Mouse (Mus musculus) ES-Bruce4 (cell line): ENCODE measurements around the gene Zfp51. TPM values are rescaled to one million over a fixed set of nuclear protein-coding genes. Genes with fewer than 3 reads are reported as not detected.
"Not testable (repeated sequence)": the region's sequence is repeated elsewhere in the genome, so short reads cannot be mapped to it uniquely, and the experiment has no call there.

Experiments used
- H3K27ac ChIP-seq: 2 replicates; pipeline ENCODE4 v1.5.1; 2012; ENCODE audit warnings: low read length, inconsistent platforms; ENCODE audit not compliant: insufficient read depth
- H3K27me3 ChIP-seq: 2 replicates; pipeline ENCODE4 v1.6.1; 2012; ENCODE audit warnings: mild to moderate bottlenecking, low read length, inconsistent platforms; ENCODE audit not compliant: control insufficient read depth, poor library complexity, insufficient read depth, severe bottlenecking
- H3K36me3 ChIP-seq: 2 replicates; pipeline ENCODE4 v1.6.1; 2012; ENCODE audit warnings: inconsistent platforms, mild to moderate bottlenecking, low read length, moderate library complexity; ENCODE audit not compliant: control insufficient read depth, poor library complexity, insufficient read depth, severe bottlenecking
- H3K4me1 ChIP-seq: one replicate; pipeline ENCODE4 v1.8.1; 2011; ENCODE audit warnings: low read length; ENCODE audit not compliant: control insufficient read depth, insufficient read depth
- H3K4me3 ChIP-seq: 2 replicates; pipeline ENCODE4 v1.5.1; 2011; ENCODE audit warnings: low read depth, mild to moderate bottlenecking, low read length
- H3K9ac ChIP-seq: 2 replicates; pipeline ENCODE4 v1.6.1; 2012; ENCODE audit warnings: low read depth, mild to moderate bottlenecking, inconsistent platforms; ENCODE audit not compliant: poor library complexity, severe bottlenecking
- H3K9me3 ChIP-seq: replicated peaks from 2 replicates; pipeline ENCODE4 v1.6.1; 2012; ENCODE audit warnings: mild to moderate bottlenecking, low read length, inconsistent platforms; ENCODE audit not compliant: control insufficient read depth, poor library complexity, insufficient read depth, severe bottlenecking
- CTCF ChIP-seq: IDR thresholded peaks from one replicate; pipeline ENCODE4 v1.8.1; 2011; ENCODE audit warnings: low read depth, low read length
- EP300 ChIP-seq: IDR thresholded peaks from 2 replicates; pipeline ENCODE4 v1.6.1; 2011; ENCODE audit warnings: low read depth, low read length; ENCODE audit not compliant: insufficient read depth
- POLR2A ChIP-seq: IDR thresholded peaks from one replicate; pipeline ENCODE4 v1.8.1; 2011; ENCODE audit warnings: low read length; ENCODE audit not compliant: insufficient read depth
- polyA plus RNA-seq: library from polyadenylated mRNA; stranded (reverse); fragments of >200 nt; gene quantifications from 2 replicates; pipeline ENCODE4 v1.2.4, GENCODE M21; 2011; ENCODE audit warnings: low read depth; ENCODE audit not compliant: missing spikeins, insufficient read depth, insufficient read length

Gene Zfp51
- polyA plus RNA-seq, 1 experiment: 18.2 TPM

- TF ChIP-seq EP300 (no peak), POLR2A (no peak), CTCF (no peak)
Measured at GRCm38 (mm10) chr17:21472032-21472652, 22.0 kb downstream of the Zfp51 start.

GRCm38 (mm10) chr17:21472653-21473307, 22.6 kb downstream of the Zfp51 start:
- TF ChIP-seq EP300: no peak
- no peak for TF ChIP-seq POLR2A
- no peak for TF ChIP-seq CTCF
- peaks cover 4% of the 10 kb centered on the region for H3K4me1 ChIP-seq
- no peak overlapping the region for H3K9ac ChIP-seq
- peak overlapping the region; percentile 36; the same call in 1 of the 2 replicates for H3K27ac ChIP-seq
- H3K27me3 ChIP-seq: no peaks in the 10 kb centered on the region
- no peaks in the 10 kb centered on the region for H3K9me3 ChIP-seq
- no peak overlapping the region for H3K4me3 ChIP-seq
- no peaks in the 10 kb centered on the region for H3K36me3 ChIP-seq

More at GRCm38 (mm10) chr17:21472032-21472652, 22.0 kb downstream of the Zfp51 start:
- Histone ChIP-seq H3K9me3 (no peaks in the 10 kb centered on the region), H3K4me3 (no peak overlapping the region), H3K36me3 (no peaks in the 10 kb centered on the region), H3K9ac (no peak overlapping the region), H3K27me3 (no peaks in the 10 kb centered on the region), H3K4me1 (peaks cover 4% of the 10 kb centered on the region), H3K27ac (no peak overlapping the region)

GRCm38 (mm10) chr17:21473362-21474190, 23.4 kb downstream of the Zfp51 start:
- Histone ChIP-seq H3K36me3 (no peaks in the 10 kb centered on the region), H3K4me1 (peaks cover 6% of the 10 kb centered on the region), H3K4me3 (no peak overlapping the region; the same call in 1 of the 2 replicates), H3K27me3 (no peaks in the 10 kb centered on the region), H3K27ac (peak overlapping the region; percentile 25; the same call in 1 of the 2 replicates), H3K9ac (no peak overlapping the region), H3K9me3 (peaks cover 2% of the 10 kb centered on the region; the same call in 1 of the 2 replicates)
- TF ChIP-seq POLR2A: no peak
- TF ChIP-seq EP300: no peak
- TF ChIP-seq CTCF: no peak

GRCm38 (mm10) chr17:21474729-21475128, 24.6 kb downstream of the Zfp51 start:
- not testable (repeated sequence) for H3K27me3 ChIP-seq, H3K9ac ChIP-seq, H3K27ac ChIP-seq, H3K36me3 ChIP-seq, H3K4me1 ChIP-seq, H3K4me3 ChIP-seq, H3K9me3 ChIP-seq

GRCm38 (mm10) chr17:21475290-21475689, 25.1 kb downstream of the Zfp51 start:
- not testable (repeated sequence) for H3K9ac ChIP-seq, H3K27ac ChIP-seq, H3K4me3 ChIP-seq, H3K27me3 ChIP-seq, H3K36me3 ChIP-seq, H3K9me3 ChIP-seq, H3K4me1 ChIP-seq

GRCm38 (mm10) chr17:21476351-21476750, 26.2 kb downstream of the Zfp51 start:
- not testable (repeated sequence) for H3K27ac ChIP-seq, H3K4me3 ChIP-seq, H3K4me1 ChIP-seq, H3K27me3 ChIP-seq, H3K36me3 ChIP-seq, H3K9ac ChIP-seq, H3K9me3 ChIP-seq

GRCm38 (mm10) chr17:21478103-21478777, 28.1 kb downstream of the Zfp51 start:
- H3K4me3 ChIP-seq, H3K9ac ChIP-seq, H3K27me3 ChIP-seq, H3K9me3 ChIP-seq, H3K4me1 ChIP-seq, H3K36me3 ChIP-seq: not testable (repeated sequence)
- H3K27ac ChIP-seq: peak overlapping the region; percentile 86
